Mouse (Mus musculus): ENCODE data around the gene Rc3h2. TPM values are rescaled to one million over a fixed set of nuclear protein-coding genes. Genes with fewer than 3 reads are reported as not detected.

The Rc3h2 gene
- polyA plus RNA-seq, 1 experiment from 2014 or later, result 27.2 TPM

Other genes starting within 250 kb of the Rc3h2 start
- not detected in 2 replicates for gene Olfr365, start 234.7 kb downstream of the Rc3h2 start, polyA plus RNA-seq (2014; fragmentation: Nextera tagmentation; extraction: Ambion mirVana)
- gene Olfr366, start 211.3 kb downstream of the Rc3h2 start, polyA plus RNA-seq (2014; fragmentation: Nextera tagmentation; extraction: Ambion mirVana), result not detected in 2 replicates
- not detected in 2 replicates for gene Olfr368, start 96.4 kb downstream of the Rc3h2 start, polyA plus RNA-seq (2014; fragmentation: Nextera tagmentation; extraction: Ambion mirVana)
- gene Pdcl, start 63.6 kb downstream of the Rc3h2 start, polyA plus RNA-seq (2014; fragmentation: Nextera tagmentation; extraction: Ambion mirVana), result 42.6 and 48.1 TPM in 2 replicates
- 9.3 and 9.4 TPM in 2 replicates for gene Zbtb26, start 20.2 kb upstream of the Rc3h2 start, polyA plus RNA-seq (2014; fragmentation: Nextera tagmentation; extraction: Ambion mirVana)
- gene Zbtb6, start 20.3 kb upstream of the Rc3h2 start, polyA plus RNA-seq (2014; fragmentation: Nextera tagmentation; extraction: Ambion mirVana), result 4.6 and 4.7 TPM in 2 replicates
- 80.8 and 92.6 TPM in 2 replicates for gene Rabgap1, start 20.4 kb upstream of the Rc3h2 start, polyA plus RNA-seq (2014; fragmentation: Nextera tagmentation; extraction: Ambion mirVana)
- gene Gpr21, start 93.4 kb upstream of the Rc3h2 start, polyA plus RNA-seq (2014; fragmentation: Nextera tagmentation; extraction: Ambion mirVana), result 2.8 and 4.1 TPM in 2 replicates